Mouse (Mus musculus): Measurements from ENCODE around the gene Utrn.

Utrn gene

GRCm38 (mm10) chr10:12869846-12870245, 681 bp upstream of the Utrn start:
- DNase-seq (ENCODE audit: low spot score in 2 of 2): no peak

GRCm38 (mm10) chr10:12868189-12869028, 756 bp downstream of the Utrn start:
- DNase-seq (ENCODE audit: low spot score in 2 of 2): peak; percentile 35 to 38

- peak in 1 of 2 experiments; percentile 33 for DNase-seq (ENCODE audit: low spot score in 2 of 2)
These were observed 1.4 kb downstream of the Utrn start for GRCm38 (mm10) chr10:12867733-12868188.

- peak in 1 of 2 experiments; percentile 35 for DNase-seq (ENCODE audit: low spot score in 2 of 2)
These were observed 2.0 kb downstream of the Utrn start for GRCm38 (mm10) chr10:12866971-12867732.

GRCm38 (mm10) chr10:12865201-12865600, 4.0 kb downstream of the Utrn start:
- DNase-seq (ENCODE audit: low spot score in 2 of 2): no peak

GRCm38 (mm10) chr10:12863581-12863980, 5.6 kb downstream of the Utrn start:
- no peak for DNase-seq (ENCODE audit: low spot score in 2 of 2)

- no peak for DNase-seq (ENCODE audit: low spot score in 2 of 2)
These were observed 7.1 kb downstream of the Utrn start for GRCm38 (mm10) chr10:12862047-12862446.

GRCm38 (mm10) chr10:12861381-12861780, 7.8 kb downstream of the Utrn start:
- DNase-seq (ENCODE audit: low spot score in 2 of 2): no peak

- DNase-seq (ENCODE audit: low spot score in 2 of 2): no peak
These were observed 8.4 kb downstream of the Utrn start for GRCm38 (mm10) chr10:12860765-12861164.

- DNase-seq (ENCODE audit: low spot score in 2 of 2): no peak
These were observed 8.8 kb downstream of the Utrn start for GRCm38 (mm10) chr10:12860331-12860730.

- no peak for DNase-seq (ENCODE audit: low spot score in 2 of 2)
These were observed 11.1 kb downstream of the Utrn start for GRCm38 (mm10) chr10:12858017-12858416.

GRCm38 (mm10) chr10:12854298-12854697, 14.9 kb downstream of the Utrn start:
- no peak for DNase-seq (ENCODE audit: low spot score in 2 of 2)

- no peak for DNase-seq (ENCODE audit: low spot score in 2 of 2)
These were observed 15.4 kb downstream of the Utrn start for GRCm38 (mm10) chr10:12853776-12854175.

GRCm38 (mm10) chr10:12853196-12853620, 16.0 kb downstream of the Utrn start:
- no peak for DNase-seq (ENCODE audit: low spot score in 2 of 2)

- DNase-seq (ENCODE audit: low spot score in 2 of 2): no peak
These were observed 16.6 kb downstream of the Utrn start for GRCm38 (mm10) chr10:12852416-12853195.

GRCm38 (mm10) chr10:12850781-12851471, 18.2 kb downstream of the Utrn start:
- DNase-seq (ENCODE audit: low spot score in 2 of 2): no peak

GRCm38 (mm10) chr10:12848322-12849108, 20.6 kb downstream of the Utrn start:
- no peak for DNase-seq (ENCODE audit: low spot score in 2 of 2)

- no peak for DNase-seq (ENCODE audit: low spot score in 2 of 2)
These were observed 26.6 kb downstream of the Utrn start for GRCm38 (mm10) chr10:12842543-12842942.

GRCm38 (mm10) chr10:12841497-12841896, 27.7 kb downstream of the Utrn start:
- no peak for DNase-seq (ENCODE audit: low spot score in 2 of 2)

GRCm38 (mm10) chr10:12837636-12838035, 31.5 kb downstream of the Utrn start:
- peak; percentile 42 to 54 for DNase-seq (ENCODE audit: low spot score in 2 of 2)

All from right cerebral cortex, postnatal 10 days (tissue).